Mouse (Mus musculus) right cerebral cortex, adult 18-20 months (tissue): ENCODE measurements around the gene Tppp.
"Not testable (repeated sequence)": the region's sequence is repeated elsewhere in the genome, so short reads cannot be mapped to it uniquely, and the experiment has no call there.

Experiments
- DNase-seq: peaks from one replicate; pipeline ENCODE4 v3.0.0; 2022; ENCODE audit warnings: mixed read lengths

Gene Tppp

DNA sequence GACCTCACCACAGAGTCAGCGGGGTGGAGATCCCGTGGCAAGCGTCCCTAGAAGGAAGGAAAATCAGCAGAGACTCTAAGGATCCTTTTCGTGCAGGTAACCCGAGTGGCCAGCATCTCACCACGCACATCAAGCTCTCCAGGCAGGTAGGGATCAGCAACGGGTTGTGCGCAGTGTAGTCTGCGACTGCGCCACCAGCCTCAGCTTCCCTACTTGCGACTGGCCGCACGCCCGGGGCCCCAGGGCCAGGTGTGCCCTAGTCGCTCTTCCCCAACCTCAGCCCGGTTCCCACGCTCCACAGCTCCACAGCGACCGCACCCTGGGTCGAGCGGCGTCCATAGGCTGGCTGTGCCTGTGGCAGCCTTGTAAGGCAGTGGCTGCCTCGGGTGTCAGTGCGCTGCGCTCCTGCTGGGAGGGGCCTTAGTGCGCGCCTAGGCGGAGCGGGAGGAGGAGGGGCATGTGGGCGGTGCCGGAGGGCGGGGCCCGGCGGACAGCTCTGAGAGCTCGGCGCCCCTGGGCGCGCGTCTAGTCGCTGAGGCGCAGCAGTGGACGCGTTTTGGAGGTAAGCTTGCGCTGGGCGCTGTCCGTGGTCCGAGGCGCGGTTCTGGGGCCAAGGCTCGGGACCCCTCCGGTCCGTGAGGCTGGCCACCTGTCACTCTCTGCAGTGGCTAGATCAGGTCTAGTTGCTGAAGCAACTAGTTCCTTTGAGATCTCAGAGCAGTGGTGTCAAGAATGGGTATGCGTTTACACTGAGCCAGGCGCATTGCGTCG is at the start of gene Tppp:
Tppp (plus strand) TSS at position 460 of the 771 bp plus-strand sequence.
- peak; percentile 97 for DNase-seq

DNA sequence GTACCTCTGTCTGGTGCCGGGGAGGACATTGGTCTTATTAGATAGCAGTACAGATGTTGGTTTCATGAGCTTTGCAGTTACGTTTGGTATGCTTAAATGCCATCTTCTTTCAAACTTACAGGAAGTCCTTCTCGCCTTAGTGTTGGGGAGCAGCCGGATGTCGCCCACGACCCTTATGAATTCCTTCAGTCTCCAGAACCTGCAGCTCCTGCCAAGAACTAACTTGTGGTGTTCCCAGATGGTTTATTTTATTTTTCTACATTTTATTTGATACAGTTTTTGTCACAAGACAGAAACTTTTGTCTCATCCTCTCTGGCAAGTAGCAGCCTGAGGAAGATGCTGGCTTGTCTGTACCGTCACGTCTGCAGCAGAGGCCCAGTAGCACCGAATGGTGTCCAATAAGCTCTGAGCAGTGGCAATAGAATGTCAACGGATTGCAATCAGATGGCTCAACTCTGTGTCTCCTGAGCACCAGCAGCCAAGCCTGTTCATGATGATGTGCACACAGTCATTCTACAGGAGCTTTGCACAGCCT is 49.0 kb upstream of the Tppp start:
- peak; percentile 38 for DNase-seq

DNA sequence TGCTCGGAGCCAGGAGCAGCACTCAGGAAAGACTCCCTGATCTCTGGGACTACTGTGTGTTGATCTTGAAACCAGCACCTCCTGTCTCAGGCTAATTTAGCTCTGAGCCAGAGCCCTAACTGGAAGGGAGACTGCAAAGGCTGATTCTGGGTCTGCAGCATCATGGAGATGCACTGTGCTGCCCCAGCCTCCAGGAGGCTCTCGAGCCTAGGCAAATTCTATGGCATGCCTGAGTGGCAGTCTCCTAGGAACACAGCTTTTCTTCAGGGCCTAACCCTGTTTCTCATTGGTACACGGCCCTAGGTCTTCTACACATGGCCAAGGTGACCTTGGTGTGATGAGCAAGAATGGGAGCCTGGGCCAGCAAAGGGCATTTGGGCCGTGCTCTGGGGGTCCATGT is 48.0 kb upstream of the Tppp start:
- DNase-seq = no peak

DNA sequence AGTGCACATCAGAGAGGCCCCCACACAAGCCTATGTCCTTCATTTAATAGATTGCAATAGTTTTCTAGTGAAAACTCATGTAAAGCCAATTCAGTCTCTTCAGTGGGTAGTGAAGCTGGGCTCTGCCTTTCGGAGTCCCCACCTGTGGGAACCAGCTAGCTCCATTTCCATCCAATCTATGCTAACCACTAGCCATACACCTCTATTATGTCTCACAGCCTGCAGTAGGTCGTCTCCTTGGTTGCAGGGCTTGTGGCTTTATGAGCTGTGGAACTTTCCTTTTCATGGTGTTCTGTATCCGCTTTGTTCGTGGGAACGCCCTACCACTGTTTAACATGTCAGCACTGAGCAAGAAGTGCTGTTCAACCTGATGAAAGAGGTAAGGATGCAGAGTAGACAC is 45.7 kb upstream of the Tppp start, which contains the start of gene Zdhhc11:
Zdhhc11 (plus strand) TSS at position 301 of the 400 bp plus-strand sequence.
- no peak for DNase-seq

DNA sequence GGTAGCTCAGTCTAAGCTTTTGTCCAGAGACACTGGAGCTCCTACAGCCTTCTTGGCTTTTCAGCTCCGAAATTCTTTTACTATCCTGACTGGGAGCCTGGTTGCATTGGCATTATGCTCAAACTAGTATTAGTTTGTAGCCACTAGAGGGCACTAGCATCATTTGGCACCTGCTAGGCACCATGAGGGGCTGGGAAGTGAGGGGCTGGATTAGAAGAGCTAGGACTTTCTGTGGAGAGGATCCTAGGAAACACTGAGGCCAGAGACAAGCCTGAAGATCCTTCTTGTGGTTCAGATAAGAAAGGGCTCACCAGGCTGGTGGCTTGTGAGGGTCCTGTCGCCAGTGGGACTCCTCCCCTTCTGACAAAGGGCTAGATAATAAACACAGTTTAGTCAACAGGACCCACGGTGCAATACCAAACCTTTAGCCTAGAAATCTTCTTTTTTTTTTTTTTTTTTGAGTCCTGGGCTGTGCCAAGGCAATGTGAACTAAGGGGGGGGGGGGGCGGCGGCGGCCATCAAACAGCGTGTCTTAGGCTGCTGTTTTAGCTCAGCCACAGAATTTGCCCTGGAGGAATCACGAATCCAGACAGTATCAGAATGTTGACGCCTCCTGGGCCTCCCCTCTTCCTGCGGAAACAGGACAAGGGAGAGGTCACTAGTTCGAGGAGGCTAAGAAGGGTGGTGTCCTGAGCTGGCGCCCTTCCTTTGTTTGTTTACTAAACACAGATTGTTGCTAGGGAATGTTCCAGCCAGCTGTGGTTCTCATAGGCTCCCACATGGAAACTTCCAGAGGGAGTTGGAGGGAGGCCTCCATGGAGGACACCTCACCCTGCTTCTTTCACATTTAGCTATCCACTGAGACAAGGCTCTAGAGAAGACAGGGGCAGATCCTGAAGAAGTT is 38.4 kb upstream of the Tppp start:
- DNase-seq = peak; percentile 48

DNA sequence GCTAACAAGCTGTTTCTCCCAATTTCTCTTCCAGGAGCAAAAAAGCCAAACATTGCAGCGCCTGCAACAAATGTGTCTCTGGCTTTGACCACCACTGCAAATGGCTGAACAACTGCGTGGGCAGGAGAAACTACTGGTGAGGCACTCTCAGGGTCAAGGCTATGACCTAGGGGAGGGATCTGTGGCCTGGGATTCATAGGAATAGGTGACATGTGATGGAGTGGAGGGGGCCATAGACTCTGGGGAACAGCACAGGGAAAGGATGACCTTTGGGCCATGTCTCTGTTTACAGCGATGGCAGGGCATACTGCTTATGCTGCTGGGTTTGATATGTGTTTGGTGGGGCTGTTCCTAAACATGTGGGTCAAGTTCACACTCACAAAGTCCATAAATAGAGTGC is 34.7 kb upstream of the Tppp start:
- DNase-seq = no peak

DNA sequence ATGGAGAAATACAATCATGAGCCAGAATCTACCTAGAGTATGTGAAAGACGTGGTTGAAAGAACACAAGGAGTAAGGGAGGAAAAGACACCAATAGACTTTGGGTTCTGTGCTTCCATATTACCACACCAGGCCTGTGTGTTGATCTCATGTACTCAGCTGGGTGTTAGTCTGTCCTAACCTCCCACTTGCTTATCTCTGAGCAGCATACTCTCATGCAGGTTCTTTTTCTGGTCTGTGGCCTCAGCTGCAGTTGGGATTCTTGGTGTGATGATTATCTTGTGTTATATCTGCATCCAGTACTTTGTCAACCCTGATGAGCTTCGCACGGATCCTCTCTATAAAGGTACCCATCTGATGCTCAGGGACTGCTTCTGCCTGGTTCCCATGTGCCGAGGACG is 32.3 kb upstream of the Tppp start:
- no peak for DNase-seq

DNA sequence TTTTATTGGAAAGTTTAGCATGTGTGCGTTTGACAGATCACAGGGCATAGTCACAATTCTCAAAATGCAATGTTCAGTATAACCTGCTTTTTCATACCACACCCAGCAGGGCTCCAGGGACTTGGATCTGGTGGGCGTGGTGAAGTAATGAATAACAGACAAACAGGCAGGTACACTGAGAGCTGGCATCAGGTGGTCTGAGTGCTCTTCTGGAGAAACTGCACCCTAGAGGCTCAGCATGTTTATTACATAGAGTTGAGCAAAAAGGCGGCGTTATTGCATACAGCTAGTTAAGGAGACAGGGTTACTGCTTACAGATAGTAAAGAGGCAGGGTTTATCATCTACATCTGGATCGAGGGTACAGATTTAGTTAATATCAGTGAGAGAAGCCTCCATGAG is 18.9 kb upstream of the Tppp start:
- DNase-seq = no peak

DNA sequence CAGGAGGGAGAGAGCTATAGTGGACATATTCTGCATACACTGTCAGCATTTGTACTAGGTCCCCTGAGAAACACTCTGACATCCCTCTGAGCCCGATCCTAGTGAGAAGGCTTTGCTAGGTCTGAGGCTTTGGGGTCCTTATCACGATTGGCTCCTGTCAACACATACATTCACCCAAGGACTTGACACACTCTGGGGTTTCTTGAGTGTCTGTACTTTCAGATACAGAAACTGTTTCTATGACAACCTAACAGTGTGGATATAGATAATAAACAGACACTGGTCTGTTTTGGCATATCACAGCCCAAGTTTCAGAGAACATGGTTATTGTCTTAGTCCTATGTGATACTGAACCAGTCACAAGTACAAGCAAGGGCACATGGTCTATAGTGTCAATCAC is 18.4 kb upstream of the Tppp start:
- no peak for DNase-seq

DNA sequence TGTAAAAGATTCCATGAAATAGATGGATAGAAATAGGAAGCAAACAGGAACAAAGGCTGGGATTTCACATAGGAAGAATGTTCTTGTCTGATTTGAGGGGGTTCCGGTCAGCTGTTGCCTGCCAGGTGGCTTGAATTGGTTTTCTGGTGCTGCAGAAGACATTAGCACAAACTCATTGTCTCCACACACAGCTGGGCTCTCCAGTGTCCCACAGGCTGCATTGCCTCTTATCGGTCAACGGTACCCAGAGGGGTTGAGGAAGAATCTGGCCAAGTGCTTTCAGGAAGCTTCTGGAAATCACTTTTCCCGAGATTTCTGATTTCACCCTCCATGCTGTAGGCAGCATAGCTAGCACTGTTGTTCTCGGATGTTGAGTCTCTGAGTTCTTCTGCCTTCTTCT is 17.9 kb upstream of the Tppp start:
- no peak for DNase-seq

DNA sequence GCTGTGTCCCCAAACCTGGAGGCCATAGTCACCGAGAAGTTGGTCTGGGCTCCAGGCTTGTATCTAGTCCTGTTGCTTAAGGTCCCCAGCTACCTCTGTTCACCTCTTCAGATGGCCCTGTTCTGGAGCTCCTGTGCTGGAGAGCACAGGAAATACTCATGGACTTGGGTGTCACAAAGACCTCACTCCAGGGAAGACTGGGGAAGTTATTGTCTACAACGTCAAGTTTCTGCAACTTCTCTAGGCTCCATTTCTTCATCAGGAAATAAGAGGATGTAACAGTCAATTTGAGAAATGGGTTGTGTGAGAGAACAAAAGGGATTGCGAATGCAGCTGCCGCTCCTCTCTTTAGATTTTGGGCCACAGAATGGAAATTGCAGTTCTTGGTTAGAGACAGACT is 12.8 kb upstream of the Tppp start:
- no peak for DNase-seq

DNA sequence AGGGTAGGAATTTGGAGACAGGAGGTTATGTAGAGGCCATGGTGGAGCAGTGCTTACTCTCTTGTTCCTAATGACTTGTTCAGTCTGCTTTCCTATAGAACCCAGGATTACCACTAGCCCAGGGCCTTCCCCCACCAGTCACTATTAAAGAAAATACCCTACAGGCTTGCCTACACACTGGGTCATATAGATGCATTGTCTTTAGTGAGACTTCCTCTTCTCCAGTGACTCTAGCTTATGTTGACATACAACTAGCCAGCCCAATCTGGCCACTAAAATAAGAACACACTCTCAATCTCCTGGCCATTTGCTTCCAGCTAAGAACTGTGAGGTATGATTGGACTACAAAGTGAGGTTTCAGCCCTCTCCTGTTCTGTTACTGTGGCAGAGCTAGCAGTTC is 8.7 kb upstream of the Tppp start:
- no peak for DNase-seq

DNA sequence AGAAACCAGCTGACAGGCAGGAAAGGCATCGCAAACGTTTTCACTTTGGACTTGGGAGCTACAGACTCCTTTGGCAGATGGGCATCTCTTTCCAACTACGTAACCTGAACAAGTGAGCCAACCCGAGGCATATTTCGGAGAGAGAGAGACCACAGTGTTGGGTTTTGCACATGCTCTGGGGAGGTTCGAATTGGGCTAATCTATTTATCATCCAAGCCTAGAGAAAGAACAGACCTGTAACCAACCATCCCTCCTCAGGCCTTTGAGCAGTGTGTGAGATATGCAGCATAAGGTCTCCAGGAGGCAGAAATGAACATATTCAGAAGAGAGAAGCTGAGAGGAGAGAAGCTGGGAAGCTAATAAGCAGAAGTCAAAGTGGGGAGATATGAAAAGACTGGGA is 8.2 kb upstream of the Tppp start:
- no peak for DNase-seq

DNA sequence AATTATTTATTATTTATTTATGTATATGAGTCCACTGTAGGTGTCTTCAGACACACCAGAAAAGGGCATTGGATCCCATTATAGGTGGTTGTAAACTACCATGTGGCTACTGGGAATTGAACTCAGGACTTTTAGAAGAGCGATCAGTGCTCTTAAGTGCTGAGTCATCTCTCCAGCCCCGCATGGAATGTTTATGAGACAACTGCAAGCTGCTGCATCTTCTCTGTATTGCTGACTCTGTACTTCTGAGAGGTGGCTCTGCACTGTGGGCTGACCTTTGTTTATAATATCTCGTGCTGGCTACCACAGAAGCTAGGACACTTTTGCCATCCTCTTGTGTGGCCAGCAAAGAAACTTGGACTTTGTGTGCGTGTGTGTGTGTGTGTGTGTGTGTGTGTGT is 7.7 kb upstream of the Tppp start:
- DNase-seq = no peak

DNA sequence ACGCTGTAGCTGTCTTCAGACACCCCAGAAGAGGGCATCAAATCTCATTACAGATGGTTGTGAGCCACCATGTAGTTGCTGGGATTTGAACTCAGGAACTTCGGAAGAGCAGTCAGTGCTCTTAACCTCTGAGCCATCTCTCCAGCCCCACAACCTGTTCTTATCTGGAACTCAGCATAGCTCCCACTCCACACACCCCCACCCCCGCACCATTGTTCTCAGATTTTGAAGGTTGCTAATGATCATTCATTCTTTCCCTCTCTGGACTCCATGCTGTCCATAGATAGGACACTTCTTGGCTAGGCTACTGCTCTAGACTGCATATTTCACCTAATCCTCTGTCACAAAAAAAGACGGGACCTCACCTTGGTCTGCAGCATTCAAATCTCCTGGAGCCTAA is 2.3 kb upstream of the Tppp start:
- DNase-seq = not testable (repeated sequence)

DNA sequence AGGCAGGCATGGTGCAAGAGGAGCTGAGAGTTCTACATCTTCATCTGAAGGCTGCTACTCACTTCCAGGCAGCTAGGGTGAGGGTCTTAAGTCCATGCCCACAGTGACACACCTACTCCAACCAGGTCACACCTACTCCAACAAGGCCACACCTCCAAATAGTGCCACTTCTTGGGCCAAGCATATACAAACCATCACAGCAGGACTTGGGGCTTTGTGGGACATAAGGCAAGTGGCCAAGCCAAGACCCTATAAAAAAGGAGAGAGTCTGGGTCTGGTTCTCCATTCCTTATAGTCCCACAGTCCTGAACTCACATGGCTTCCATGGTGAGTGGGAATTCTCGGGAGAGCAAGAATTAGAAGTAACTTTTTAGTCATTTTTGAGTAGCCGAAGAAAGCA is 991 bp upstream of the Tppp start:
- DNase-seq = not testable (repeated sequence)

DNA sequence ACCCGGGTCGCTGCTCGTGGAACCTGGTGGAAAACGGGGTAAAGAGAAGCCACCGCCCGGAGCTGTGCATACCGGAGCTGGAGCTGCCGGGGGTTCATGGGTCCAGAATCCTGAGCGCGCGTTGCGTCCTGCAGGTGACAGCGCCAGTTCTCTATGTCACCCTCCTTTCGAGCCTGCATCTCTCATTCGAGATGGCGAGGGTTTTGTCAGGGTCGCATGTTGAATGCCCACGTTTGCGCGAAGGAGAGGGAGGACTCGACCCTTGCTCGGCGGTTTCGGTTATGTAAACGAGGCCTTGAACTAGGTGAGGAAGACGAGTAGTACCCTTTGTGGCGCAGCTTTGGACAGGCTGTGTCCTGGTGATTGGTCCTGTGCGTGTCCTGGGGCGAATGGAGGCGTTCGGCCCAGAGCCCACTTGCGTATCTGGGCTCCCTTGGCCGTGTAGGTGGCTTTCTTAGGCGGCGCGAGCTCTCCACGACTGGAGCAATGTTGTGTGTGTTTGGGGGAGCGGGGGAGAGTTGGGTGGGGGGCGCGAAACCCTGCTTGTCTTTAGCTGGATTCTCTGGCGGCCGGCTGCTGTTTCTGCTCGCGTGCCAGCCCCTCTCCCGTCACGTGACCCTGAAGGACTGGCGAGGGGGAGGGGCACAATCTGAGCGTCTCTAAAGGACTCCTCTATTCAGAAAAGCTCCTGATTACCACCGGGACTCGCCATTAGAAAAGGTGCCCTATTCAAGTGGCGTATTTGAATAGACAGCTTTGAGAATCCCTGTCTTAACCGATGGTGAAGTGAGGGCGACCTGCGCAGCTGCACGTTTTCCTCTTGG is 796 bp downstream of the Tppp start:
- DNase-seq = peak; percentile 89

DNA sequence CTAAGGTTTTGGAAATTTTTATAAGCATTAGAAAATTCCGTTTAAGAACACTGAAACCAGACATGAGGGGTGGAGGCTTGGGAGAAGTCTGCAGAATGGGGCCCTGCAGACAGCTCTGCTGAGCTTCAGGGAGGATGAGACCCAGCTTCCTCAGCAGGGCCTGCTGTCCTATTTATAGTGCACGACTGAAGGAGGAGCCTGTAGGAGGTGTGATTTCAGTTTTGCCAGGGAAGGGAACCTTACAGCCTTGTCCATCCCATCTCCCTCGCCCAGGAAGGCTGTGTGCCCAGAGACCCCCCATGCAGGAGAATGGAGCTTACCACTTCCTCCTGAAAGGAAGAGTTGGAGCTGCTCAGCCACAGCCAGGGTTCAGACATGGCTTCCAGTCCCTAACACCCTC is 1.5 kb downstream of the Tppp start:
- peak; percentile 74 for DNase-seq

DNA sequence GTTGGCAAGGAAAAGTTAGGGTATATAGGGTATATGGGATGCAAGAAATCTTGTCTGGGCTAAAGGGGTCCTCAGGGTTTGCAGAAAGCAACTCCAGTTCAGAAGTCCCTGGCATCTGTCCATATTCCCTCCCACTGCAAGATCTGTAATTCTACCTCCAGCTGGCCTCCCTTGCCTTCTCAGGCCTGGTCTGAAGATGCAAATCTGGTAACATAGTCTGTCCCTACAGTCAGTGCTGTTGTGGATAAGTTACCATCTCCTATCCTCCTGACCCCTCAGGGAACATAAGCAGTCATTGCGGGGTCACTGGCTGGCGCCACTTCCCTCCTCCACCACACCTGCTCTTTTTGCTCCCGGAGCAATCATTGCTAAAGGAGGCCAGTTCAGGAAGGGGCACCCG is 6.7 kb downstream of the Tppp start:
- DNase-seq = no peak

DNA sequence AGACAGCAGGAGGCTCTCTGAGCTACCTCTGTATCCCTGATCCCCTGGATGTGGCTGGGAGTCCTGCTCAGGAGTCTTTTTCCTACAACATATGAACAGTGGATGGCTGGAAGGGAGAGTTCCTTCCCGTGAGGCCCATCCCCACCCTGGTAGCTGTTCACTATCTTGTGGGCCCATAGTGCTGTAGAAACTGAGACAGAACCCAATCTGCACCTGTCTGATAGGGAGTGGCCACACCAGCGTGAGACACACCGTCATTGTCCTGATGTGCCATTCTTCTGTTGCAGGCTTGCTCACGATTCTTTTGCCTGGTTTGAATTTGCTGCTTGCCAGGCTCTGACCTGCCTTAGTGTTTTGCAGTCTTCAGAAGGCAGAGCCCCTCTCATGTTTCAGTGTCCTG is 8.2 kb downstream of the Tppp start:
- no peak for DNase-seq

DNA sequence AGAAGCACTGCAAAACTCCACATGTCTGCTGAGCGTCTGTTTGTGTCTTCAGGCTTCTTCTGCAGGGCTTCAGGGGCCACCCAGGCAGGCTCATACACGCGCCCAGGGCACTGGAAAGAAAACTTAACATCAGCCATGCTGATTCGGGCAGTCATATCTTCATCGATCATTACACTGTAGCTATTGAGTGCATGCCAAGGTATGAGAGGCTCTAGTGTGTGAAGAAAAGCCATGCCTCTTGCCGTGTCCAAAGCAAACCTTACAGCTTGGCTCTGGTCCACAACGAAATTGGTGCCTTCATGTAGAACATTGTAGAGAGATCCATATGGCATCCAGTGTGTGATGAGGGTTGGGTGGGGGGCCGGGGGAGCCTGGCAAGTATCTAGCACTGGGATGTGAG is 9.8 kb downstream of the Tppp start:
- DNase-seq = not testable (repeated sequence)

DNA sequence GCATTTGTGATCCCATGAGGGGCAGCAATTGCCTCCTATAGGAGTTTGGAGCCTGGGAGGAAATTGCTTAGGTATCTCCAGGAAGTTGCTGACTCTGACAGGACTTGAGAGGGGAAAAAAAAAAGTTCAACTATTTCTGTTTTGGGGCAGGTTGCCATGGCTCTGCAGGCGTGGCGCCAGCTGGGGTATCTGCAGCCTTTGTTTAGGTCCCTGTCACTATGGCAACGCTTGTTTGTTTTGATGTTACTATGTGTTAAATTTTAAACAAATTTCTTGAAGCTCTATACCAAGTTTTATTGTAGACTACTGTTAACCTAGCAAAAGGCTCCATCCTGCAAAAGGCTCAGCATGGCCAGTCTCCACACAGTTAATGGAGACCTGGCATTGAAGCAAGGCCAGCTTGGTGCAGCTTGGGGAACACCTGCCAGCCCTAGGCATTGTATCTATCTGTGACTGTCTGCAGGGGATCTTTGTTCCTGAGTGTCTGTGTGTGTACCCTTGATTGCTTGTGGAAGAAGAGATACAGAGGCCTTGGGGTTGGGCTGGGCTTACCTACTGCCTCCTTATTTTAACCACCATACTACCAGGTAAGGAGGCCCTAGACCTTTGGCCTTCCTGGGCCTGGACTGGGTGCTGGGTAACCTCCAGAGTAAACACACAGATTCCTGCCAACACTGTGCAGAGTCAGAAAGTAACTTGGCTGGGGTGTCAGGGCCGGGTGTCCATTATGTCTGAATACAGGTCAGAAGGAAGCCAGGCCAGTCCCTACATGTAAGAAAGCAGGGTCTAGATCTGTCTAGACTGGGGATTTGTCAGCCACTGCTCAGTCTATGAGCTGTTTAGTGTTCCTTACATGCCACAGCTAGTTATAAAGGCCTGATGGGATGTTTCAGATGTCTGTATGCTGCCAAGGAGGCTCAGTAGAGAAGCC is 16.2 kb downstream of the Tppp start:
- DNase-seq = no peak
